25 mouse cellular contexts compared by ENCODE assay signal in the genomic region with DNA sequence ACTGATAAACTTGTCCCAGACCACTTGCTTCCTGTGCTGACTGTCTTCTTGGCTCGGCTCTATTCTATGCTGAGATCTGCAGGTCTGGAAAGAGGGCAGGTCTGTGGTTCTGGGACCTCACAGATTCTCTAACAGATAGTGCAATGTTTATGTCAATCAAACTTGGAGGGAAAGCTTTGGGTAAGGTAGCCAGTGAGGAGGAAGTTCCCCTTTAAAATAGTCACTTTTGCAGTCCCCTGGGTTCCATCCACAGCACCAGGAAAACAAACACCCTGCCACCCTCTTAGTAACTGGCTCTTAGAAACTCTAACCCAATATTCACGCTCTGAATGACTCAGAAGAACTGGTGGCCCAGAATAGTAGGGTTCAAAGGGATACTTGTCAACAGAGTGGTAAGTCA. TPM values are rescaled to one million over a fixed set of nuclear protein-coding genes. Genes with fewer than 3 reads are reported as not detected.
DNase-seq lines count a peak whose midpoint lies in the region; ATAC-seq and TF ChIP-seq lines count a peak whose summit lies in the region.
"Had no signal": no experiment of that assay in that cellular context is flagged by ENCODE, and none has a peak within 500 bp of the region (broad histone marks: within the 10 kb centered on the region; RNA-seq: fewer than 3 reads in every experiment).

No protein-coding gene starts in this region.

- TF ChIP-seq EP300 in heart, adult 2 months (IDR thresholded peaks at IDR 0.05; ENCODE audit: insufficient read depth, low read depth, low read length): no peak

- peak; percentile 87 for DNase-seq in heart, adult 11 months
- DNase-seq in heart, adult 2 months: no peak
- no peak for DNase-seq in heart, adult 18-20 months
- DNase-seq in CD4-positive helper T cell, adult 2 months (ENCODE audit: low read depth, low spot score): peak; percentile 34
- DNase-seq in kidney, adult 18-20 months: no peak
- DNase-seq: cerebellum, adult 9-10 months; gastrocnemius, postnatal 14 days; kidney, adult 8-10 months; kidney, postnatal 14 days; lung, postnatal 4 days; right cerebral cortex, adult 18-20 months; thymus, postnatal 14 days had no signal

- TF ChIP-seq CTCF in heart, adult 2 months (IDR thresholded peaks at IDR 0.05): no peak

- H3K4me1 ChIP-seq in heart, adult 2 months (ENCODE audit: control insufficient read depth, insufficient read depth, low read length): no peaks in the 10 kb centered on the region
- H3K4me1 ChIP-seq in heart, embryonic 16.5 days (ENCODE audit: control insufficient read depth, insufficient read depth, low read length): no peaks in the 10 kb centered on the region; the same call in 1 of the 2 replicates
- H3K4me1 ChIP-seq: hindbrain, embryonic 13.5 days; lung, embryonic 15.5 days; midbrain, embryonic 13.5 days; neural tube, embryonic 13.5 days had no signal

- intact Hi-C loops in heart, adult 2 months (cut with DNase I): no loop called here

- no peak overlapping the region for H3K27ac ChIP-seq in heart, adult 2 months
- peak overlapping the region; percentile 18 for H3K27ac ChIP-seq in heart, embryonic 16.5 days (ENCODE audit: low read length)
- H3K27ac ChIP-seq: embryonic facial prominence, embryonic 13.5 days; hindbrain, embryonic 13.5 days; lung, embryonic 15.5 days; midbrain, embryonic 13.5 days; neural tube, embryonic 13.5 days; stomach, postnatal 0 days had no signal

- H3K27me3 ChIP-seq in heart, adult 2 months (ENCODE audit: control insufficient read depth, insufficient read depth, low read length): no peaks in the 10 kb centered on the region
- no peaks in the 10 kb centered on the region for H3K27me3 ChIP-seq in heart, embryonic 16.5 days (ENCODE audit: control insufficient read depth, insufficient read depth, low read length)
- H3K27me3 ChIP-seq: CH12.LX; embryonic facial prominence, embryonic 13.5 days; lung, embryonic 15.5 days; midbrain, embryonic 13.5 days; neural tube, embryonic 13.5 days had no signal

- WGBS in heart, adult 2 months: 38% methylated on average over 2 of the region's 2 CpGs
- 24% methylated on average over 2 of the region's 2 CpGs for WGBS in heart, embryonic 16.5 days

- no peak overlapping the region for H3K4me3 ChIP-seq in heart, adult 2 months
- no peak overlapping the region for H3K4me3 ChIP-seq in heart, embryonic 16.5 days (ENCODE audit: low read length)
- H3K4me3 ChIP-seq: embryonic facial prominence, embryonic 13.5 days; hindbrain, embryonic 13.5 days; lung, embryonic 15.5 days; midbrain, embryonic 13.5 days; neural tube, embryonic 13.5 days had no signal

- H3K9me3 ChIP-seq in heart, embryonic 16.5 days (replicated peaks; ENCODE audit: control insufficient read depth, low read length): no peaks in the 10 kb centered on the region
- H3K9me3 ChIP-seq: embryonic facial prominence, embryonic 13.5 days; hindbrain, embryonic 13.5 days; lung, embryonic 15.5 days; midbrain, embryonic 13.5 days; neural tube, embryonic 13.5 days had no signal

- no peak for ATAC-seq in heart, embryonic 16.5 days (replicated peaks; ENCODE audit: extremely low read depth, insufficient read depth, low FRiP score)
- ATAC-seq in megakaryocyte, adult 5-6 weeks (ENCODE audit: poor library complexity, severe bottlenecking): peak; percentile 33; the same call in 1 of the 2 replicates
- ATAC-seq: forebrain, embryonic 14.5 days; inflammation-experienced regulatory T-cells, adult 6 months; midbrain, embryonic 13.5 days had no signal

- H3K4me2 ChIP-seq in heart, embryonic 16.5 days (ENCODE audit: low read depth, low read length): no peak overlapping the region
- H3K4me2 ChIP-seq: embryonic facial prominence, embryonic 13.5 days; hindbrain, embryonic 13.5 days; liver, embryonic 11.5 days; lung, embryonic 15.5 days; midbrain, embryonic 13.5 days; neural tube, embryonic 13.5 days had no signal

- no peaks in the 10 kb centered on the region for H3K36me3 ChIP-seq in heart, adult 2 months (ENCODE audit: control insufficient read depth, insufficient read depth, low read length)
- no peaks in the 10 kb centered on the region for H3K36me3 ChIP-seq in heart, embryonic 16.5 days (ENCODE audit: control insufficient read depth, insufficient read depth)
- H3K36me3 ChIP-seq: embryonic facial prominence, embryonic 13.5 days; hindbrain, embryonic 13.5 days; lung, embryonic 15.5 days; midbrain, embryonic 13.5 days; neural tube, embryonic 13.5 days had no signal

- H3K9ac ChIP-seq in heart, adult 2 months (ENCODE audit: low read depth, low read length): no peak overlapping the region
- H3K9ac ChIP-seq in heart, embryonic 16.5 days (ENCODE audit: low read length): no peak overlapping the region
- H3K9ac ChIP-seq: embryonic facial prominence, embryonic 13.5 days; hindbrain, embryonic 13.5 days; lung, embryonic 15.5 days; midbrain, embryonic 13.5 days; neural tube, embryonic 13.5 days had no signal

- H3K79me2 ChIP-seq in heart, adult 2 months (replicated peaks; ENCODE audit: control insufficient read depth, insufficient read depth, low read length): no peaks in the 10 kb centered on the region

- no peak for TF ChIP-seq POLR2A in heart, adult 2 months (IDR thresholded peaks at IDR 0.05; ENCODE audit: insufficient read depth, low read depth, low read length)

RNA-seq across cellular contexts. Expression of gene Gm20662, which starts 1.7 kb away (rescaled TPM):
- total RNA-seq in heart, adult 2 months (2021): 1 to 10 TPM; 1.4 to 1.8 TPM
- 2.3 and 3.0 TPM in 2 replicates for polyA plus RNA-seq in heart, adult 2 months (2012; rRNA removed)
- polyA plus RNA-seq in heart, embryonic 16.5 days (2015; fragmentation: Nextera tagmentation; extraction: Ambion mirVana): 0.36 and 0.76 TPM in 2 replicates
- total RNA-seq in heart, adult 18-20 months (2021): 1 to 10 TPM; 1.1 to 1.4 TPM
- not detected in 2 replicates for total RNA-seq in megakaryocyte, adult 5-6 weeks (2015)
- total RNA-seq in megakaryocyte, adult 5-6 weeks (2017): not detected in 2 replicates
- total RNA-seq: gastrocnemius, postnatal 14 days had no signal
- polyA plus RNA-seq: inflammation-experienced regulatory T-cells, adult 6 months; neural tube, embryonic 13.5 days had no signal

RNA-seq across cellular contexts. Expression of gene Cdhr4, which starts 2.2 kb away (rescaled TPM):
- 1 to 10 TPM in 1 of 2 experiments, under 1 TPM in 1; 0.20 to 1.1 TPM for total RNA-seq in heart, adult 2 months (2021)
- polyA plus RNA-seq in heart, adult 2 months (2012; rRNA removed): 2.0 and 8.8 TPM in 2 replicates
- 4.6 TPM in 2 replicates for polyA plus RNA-seq in heart, embryonic 16.5 days (2015; fragmentation: Nextera tagmentation; extraction: Ambion mirVana)
- total RNA-seq in heart, adult 18-20 months (2021): 1 to 10 TPM in 1 of 2 experiments, not detected in 1; 2.7 TPM
- total RNA-seq in megakaryocyte, adult 5-6 weeks (2015): 0.33 TPM in 1 of 2 replicates, not detected in the other
- 0.51 and 1.7 TPM in 2 replicates for total RNA-seq in megakaryocyte, adult 5-6 weeks (2017)

RNA-seq across cellular contexts. Expression of gene Ip6k1, which starts 7.8 kb away (rescaled TPM):
- total RNA-seq in heart, adult 2 months (2021): 10 to 100 TPM; 30.9 to 39.8 TPM
- polyA plus RNA-seq in heart, adult 2 months (2012; rRNA removed): 46.0 and 62.1 TPM in 2 replicates
- polyA plus RNA-seq in heart, embryonic 16.5 days (2015; fragmentation: Nextera tagmentation; extraction: Ambion mirVana): 38.8 and 43.9 TPM in 2 replicates
- total RNA-seq in heart, adult 18-20 months (2021): 10 to 100 TPM; 30.4 to 32.0 TPM
- total RNA-seq in megakaryocyte, adult 5-6 weeks (2015): 20.1 and 24.6 TPM in 2 replicates
- total RNA-seq in megakaryocyte, adult 5-6 weeks (2017): 35.2 and 109 TPM in 2 replicates

RNA-seq across cellular contexts. Expression of gene Inka1, which starts 8.8 kb away (rescaled TPM):
- 1 to 10 TPM; 4.8 to 8.3 TPM for total RNA-seq in heart, adult 2 months (2021)
- polyA plus RNA-seq in heart, adult 2 months (2012; rRNA removed): 12.6 and 15.7 TPM in 2 replicates
- 40.9 and 44.0 TPM in 2 replicates for polyA plus RNA-seq in heart, embryonic 16.5 days (2015; fragmentation: Nextera tagmentation; extraction: Ambion mirVana)
- total RNA-seq in heart, adult 18-20 months (2021): 1 to 10 TPM; 6.1 to 8.4 TPM
- total RNA-seq in megakaryocyte, adult 5-6 weeks (2015): 1.8 and 4.7 TPM in 2 replicates
- 2.6 and 3.2 TPM in 2 replicates for total RNA-seq in megakaryocyte, adult 5-6 weeks (2017)

RNA-seq across cellular contexts. Expression of gene Gm20661, which starts 11.6 kb away (rescaled TPM):
- total RNA-seq in heart, adult 2 months (2021): not detected
- 0.32 and 1.2 TPM in 2 replicates for polyA plus RNA-seq in heart, adult 2 months (2012; rRNA removed)
- polyA plus RNA-seq in heart, embryonic 16.5 days (2015; fragmentation: Nextera tagmentation; extraction: Ambion mirVana): 2.6 and 3.0 TPM in 2 replicates
- total RNA-seq in heart, adult 18-20 months (2021): under 1 TPM in 1 of 2 experiments, not detected in 1; 0.37 TPM
- total RNA-seq in megakaryocyte, adult 5-6 weeks (2015): 0.18 TPM in 1 of 2 replicates, not detected in the other
- not detected in 2 replicates for total RNA-seq in megakaryocyte, adult 5-6 weeks (2017)
- total RNA-seq: CH12.LX; left cerebral cortex, postnatal 36 days had no signal
- polyA plus RNA-seq: inflammation-experienced regulatory T-cells, adult 6 months had no signal

Comparison
In these comparisons a context has a peak if more than half of its experiments do, and no peak if none do; other contexts are left out.
1. DNase-seq: peak in heart, adult 11 months (single experiment) and CD4-positive helper T cell, adult 2 months (single experiment); none in heart, adult 2 months (0 of 2), heart, adult 18-20 months (0 of 2) and kidney, adult 18-20 months (single experiment).